Mouse (Mus musculus) cerebellum, adult (tissue): ENCODE measurements around the gene Snupn.
A peak's percentile ranks its signal among the peaks of the same experiment; 100 is the strongest.
"Not testable (repeated sequence)": the region's sequence is repeated elsewhere in the genome, so short reads cannot be mapped to it uniquely, and the experiment has no call there.

Source experiments
- ATAC-seq: cut with Nextera tagmentation; 2 replicates; pipeline ENCODE4 v1.9.2; 2017; ENCODE audit warnings: mild to moderate bottlenecking, moderate library complexity, mixed read lengths; ENCODE audit not compliant: insufficient number of reproducible peaks, low FRiP score, low TSS enrichment

Snupn gene

DNA sequence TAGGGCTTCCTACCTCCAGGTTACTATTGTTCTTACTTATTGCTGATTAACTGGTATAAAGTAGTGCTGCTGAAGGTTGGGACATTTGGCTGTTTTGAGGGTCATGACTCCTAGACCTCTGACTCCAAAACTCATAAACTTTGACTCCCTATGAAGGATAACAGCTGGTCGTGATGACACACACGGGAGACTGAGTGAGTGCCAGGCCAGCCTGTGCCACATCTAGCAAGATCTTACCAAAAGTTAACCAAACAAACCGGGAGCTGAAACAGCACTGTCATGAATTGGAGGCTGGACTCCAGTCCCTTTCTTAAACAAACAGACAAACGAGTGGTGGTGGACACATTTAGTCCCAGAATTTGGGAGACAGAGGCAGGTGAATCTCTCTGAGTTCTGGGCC, 21.2 kb upstream of the Snupn start:
- no peak for ATAC-seq

GRCm38 (mm10) chr9:56930556-56930955, 20.1 kb upstream of the Snupn start:
- no peak for ATAC-seq

- no peak for ATAC-seq
Measured at GRCm38 (mm10) chr9:56936861-56937222, 13.8 kb upstream of the Snupn start.

DNA sequence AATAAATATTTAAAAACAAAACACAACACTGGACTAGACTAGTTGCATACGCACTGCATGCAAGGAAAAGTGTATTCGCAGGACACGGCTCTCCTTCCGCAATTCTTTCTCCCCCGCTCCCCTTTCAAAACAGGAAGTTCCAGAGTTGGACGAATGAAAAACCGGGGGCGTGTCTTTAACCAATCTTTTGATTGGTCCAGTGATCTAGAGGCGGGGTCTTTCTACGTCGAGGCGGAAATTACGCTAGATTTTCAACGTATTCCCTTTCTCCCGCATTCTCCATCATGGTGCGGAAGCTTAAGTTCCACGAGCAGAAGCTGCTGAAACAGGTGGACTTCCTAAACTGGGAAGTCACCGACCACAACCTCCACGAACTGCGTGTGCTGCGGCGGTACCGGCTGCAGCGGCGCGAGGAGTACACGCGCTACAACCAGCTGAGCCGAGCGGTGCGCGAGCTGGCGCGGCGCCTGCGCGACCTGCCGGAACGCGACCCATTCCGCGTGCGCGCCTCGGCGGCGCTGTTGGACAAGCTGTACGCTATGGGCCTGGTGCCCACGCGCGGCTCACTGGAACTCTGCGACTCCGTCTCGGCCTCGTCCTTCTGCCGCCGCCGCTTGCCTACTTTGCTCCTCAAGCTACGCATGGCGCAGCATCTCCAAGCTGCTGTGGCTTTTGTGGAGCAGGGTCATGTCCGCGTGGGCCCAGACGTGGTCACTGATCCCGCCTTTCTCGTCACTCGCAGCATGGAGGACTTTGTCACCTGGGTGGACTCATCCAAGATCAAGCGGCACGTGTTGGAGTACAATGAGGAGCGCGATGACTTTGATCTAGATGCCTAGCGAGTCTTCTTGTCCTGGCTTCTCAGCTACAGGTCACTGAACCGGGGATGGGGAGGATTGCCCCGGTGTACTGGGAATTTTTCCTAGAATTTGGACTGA, 13.2 kb upstream of the Snupn start, which contains the start of gene Imp3:
Gene Imp3 (plus strand): TSS at position 253 of the 938 bp plus-strand sequence.
- peak; percentile 93 for ATAC-seq

- ATAC-seq: no peak
Measured at GRCm38 (mm10) chr9:56938374-56938773, 12.3 kb upstream of the Snupn start.

DNA sequence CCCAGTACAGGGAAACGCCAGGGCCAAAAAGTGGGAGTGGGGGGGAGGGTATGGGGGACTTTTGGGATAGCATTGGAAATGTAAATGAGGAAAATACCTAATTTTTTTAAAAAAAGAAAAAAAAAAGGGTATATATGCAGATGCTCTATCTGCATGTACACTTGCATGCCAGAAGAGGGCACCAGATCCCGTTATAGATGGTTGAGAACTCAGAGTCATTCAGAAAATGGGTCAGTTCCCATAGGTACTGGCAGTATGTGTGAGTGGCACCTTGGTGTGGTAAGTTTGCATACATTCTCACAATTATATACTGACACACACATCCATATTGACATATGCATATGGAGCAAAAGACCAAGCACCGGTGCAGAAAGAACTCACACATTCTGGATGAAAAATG, 3.2 kb upstream of the Snupn start:
- ATAC-seq: not testable (repeated sequence)

DNA sequence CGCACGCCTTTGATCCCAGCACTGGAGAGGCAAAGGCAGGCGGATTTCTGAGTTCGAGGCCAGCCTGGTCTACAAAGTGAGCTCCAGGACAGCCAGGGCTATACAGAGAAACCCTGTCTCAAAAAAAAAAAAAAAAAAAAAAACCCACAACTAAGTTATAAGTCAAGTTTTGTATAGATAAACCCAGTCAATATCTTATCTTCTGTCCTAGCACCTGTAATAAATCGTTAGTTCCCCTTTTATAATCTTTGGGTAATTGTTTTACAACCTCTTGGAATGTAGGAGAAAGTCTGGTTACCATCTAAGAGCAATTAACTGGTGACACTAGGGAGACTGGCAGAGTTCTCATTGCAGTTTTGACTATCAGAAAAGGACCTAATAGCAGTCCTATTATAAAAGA, 2.0 kb upstream of the Snupn start:
- ATAC-seq: not testable (repeated sequence)

- no peak for ATAC-seq
Measured at GRCm38 (mm10) chr9:56949767-56950166, 911 bp upstream of the Snupn start.

- ATAC-seq: no peak
Measured at GRCm38 (mm10) chr9:56953562-56953961, 2.9 kb downstream of the Snupn start.

DNA sequence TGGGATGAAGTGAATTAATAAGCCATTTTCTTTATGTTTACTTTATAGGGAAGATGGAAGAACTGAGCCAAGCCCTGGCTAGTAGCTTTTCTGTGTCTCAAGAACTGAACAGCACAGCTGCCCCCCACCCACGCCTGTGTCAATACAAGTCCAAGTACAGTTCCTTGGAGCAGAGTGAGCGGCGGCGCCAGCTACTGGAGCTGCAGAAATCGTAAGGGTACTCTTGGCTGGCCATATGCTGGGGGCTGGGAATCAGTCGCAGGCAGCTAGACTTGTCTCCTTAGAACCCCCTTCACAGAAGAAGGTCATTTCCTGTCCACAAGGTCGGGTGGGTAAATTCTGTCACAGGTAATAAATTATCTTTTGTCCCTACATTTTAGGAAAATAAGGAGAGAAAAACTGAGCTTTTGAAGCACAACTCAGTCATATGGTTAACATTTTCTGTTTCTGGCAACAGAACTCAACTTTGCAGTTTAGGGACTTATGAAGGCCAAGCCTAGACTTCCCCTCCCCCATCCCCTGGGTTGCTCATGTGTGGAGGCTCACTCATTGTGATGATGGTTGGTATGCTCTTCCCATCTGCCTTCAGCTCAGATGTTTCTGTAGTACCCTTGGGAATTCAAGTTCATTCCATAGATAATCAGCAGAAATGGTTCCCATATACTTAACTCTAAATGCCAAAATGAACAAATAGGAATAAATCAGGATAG, 6.4 kb downstream of the Snupn start:
- no peak for ATAC-seq

GRCm38 (mm10) chr9:56958689-56959088, 8.0 kb downstream of the Snupn start:
- ATAC-seq: no peak

DNA sequence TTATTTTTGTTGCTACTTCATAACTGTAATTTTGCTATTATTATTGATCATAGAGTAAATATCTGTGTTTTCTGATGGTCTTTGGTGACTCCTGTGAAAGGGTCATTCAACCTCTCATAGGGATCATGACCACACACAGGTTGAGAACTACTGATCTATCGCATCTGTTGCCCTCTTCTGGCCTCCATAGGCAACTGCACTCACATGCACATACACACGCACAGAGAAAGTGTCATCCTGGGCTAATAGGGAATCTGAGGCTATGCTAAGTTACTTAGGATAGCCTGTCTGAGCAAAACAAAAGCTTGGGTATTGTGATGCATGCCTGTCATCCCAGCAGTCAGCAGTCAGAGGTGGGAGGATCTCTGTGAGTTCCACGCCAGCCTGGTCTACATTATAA, 10.9 kb downstream of the Snupn start:
- ATAC-seq: no peak

- ATAC-seq: no peak
Measured at GRCm38 (mm10) chr9:56970158-56970557, 19.5 kb downstream of the Snupn start.

DNA sequence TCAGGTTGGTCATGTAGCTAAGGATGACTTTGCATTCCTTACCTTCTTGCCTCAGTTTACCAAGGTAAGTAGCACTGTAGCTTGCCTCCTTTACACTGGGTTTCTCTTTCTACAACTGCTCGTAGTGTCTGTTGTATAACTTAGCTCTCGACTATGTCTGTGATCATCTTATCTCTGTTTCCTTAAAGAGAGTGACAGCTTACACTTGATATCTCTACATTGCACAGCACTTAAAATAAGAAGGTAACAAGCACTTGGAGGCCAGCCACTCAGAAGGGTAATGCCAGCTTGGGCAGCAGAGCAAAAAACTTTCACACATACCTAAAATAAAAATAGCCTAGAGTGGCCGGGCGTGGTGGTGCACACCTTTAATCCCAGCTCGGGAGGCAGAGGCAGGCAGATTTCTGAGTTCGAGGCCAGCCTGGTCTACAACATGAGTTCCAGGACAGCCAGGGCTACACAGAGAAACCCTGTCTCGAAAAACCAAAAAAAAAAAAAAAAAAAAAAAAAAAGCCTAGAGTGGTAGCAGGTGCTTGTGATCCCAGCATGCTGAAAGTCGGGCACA, 23.4 kb downstream of the Snupn start:
- ATAC-seq: no peak

DNA sequence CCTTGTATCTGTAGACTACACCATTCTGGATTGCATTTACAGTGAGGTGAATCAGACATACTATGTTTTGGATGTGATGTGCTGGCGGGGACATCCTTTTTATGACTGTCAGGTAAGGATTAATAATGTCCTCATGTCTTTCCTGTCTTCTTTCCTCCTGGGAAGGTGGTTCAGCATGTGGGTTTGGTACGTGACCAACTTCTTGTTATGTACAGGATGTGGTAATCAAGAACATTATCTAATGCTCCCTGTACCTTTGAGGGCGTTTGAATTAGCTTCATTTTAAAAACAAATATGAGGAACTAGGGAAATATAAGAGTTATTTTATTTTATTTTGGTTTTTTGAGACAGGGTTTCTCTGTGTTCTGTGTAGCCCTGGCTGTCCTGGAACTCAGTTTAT, 24.5 kb downstream of the Snupn start:
- ATAC-seq: no peak

DNA sequence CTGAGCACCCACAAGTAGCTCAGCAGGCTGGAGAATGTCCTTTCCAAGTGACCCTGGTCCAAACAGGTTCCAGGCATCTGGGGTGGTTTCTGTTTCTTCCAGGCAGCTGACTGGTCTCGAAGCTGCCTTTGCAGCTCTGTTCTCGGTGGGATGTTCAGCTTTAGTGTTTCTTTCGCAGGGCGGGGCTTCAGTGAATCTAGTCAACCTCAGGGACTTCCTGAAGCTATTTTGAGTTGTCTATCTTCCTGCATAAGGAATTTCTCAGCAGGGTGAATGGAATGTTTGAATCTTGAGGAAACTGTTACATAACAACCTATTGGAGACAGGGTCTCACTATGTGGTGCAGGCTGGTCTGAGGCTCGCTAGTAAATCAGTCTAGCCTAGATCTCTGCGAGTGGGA, 29.5 kb downstream of the Snupn start:
- no peak for ATAC-seq

DNA sequence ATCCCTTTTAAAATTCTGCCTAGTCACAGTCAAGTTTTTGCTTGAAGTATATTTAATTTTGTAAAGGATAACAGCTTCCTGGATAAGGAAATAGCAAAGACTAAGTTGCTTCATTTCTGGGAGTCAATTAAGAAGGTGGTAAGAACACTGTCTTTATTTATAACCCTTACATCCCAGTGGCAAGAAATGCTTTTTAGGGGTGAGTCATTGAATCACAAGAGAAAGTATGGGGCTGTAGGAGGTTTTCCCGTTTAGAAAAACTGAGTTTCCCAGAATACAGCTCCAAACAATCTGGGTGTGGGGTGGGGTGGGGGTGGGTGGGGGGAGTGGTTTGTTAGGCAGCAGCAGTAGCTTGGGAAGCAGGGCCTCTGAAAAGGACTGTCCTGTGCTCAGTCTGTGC, 30.8 kb downstream of the Snupn start:
- no peak for ATAC-seq

- peak; percentile 96 for ATAC-seq
Measured at GRCm38 (mm10) chr9:56994286-56995197, 43.9 kb downstream of the Snupn start, which contains the start of gene Ptpn9. Gene Ptpn9 (plus strand): TSS chr9:56994923.

DNA sequence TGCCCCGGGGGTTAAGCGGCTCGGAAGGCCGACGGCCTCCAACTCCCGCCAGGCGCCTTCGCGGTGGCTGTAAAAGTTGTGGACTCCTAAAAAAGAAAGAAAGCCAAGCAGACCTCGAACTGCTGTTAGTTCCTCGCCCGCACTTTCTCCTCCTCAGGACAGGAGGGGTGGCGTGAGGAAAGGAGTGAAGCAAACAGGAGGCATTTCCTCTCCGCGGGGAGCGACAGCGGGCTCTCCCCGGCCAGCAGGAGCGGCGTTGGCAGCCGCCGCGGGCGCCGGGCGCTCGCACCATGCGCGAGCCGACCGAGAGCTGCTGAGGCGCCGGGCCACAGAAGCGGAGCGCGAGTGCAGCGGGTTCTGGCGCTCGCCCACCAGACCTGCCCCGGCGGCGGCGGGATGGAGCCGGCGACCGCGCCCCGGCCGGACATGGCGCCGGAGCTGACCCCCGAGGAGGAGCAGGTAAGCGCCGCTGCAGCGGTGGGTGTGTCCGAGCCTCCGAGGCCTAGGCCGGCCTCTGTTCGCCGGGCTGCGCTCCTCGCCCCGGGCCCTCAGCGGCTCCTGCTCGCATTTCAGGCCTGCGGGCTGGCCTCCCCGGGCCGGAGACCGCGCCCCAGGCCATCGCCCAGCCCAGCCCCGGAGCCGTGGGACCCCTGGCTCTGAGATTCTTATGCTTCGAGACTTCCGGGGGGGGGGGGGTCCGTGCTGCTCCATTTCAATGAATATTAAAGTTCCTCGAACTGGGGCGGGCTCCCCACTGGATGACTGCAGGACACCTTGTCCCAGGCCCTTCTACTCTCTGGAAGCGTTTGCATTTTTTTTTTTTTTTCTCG, 44.7 kb downstream of the Snupn start:
- peak; percentile 57; the same call in 1 of the 2 replicates for ATAC-seq
